Mouse (Mus musculus): Measurements from ENCODE around the gene Med27. TPM values are rescaled to one million over a fixed set of nuclear protein-coding genes. Genes with fewer than 3 reads are reported as not detected.

Med27 gene
- polyA plus RNA-seq, 1 experiment from 2014 or later = 45.0 TPM

GRCm38 (mm10) chr2:29403799-29404530 lies 57.3 kb downstream of the Med27 start:
- Histone ChIP-seq H3K9me3 (ENCODE audit: control insufficient read depth, low read length) (no peaks in the 10 kb centered on the region), H3K4me3 (ENCODE audit: low read length) (no peak overlapping the region), H3K36me3 (ENCODE audit: control insufficient read depth, insufficient read depth, low read length) (no peaks in the 10 kb centered on the region), H3K4me1 (replicated peaks; ENCODE audit: control insufficient read depth, insufficient read depth, low read length) (no peaks in the 10 kb centered on the region; the same call in 1 of the 2 replicates), H3K4me2 (ENCODE audit: low read depth, low read length) (no peak overlapping the region), H3K9ac (ENCODE audit: low read length) (no peak overlapping the region), H3K27me3 (ENCODE audit: control insufficient read depth, insufficient read depth, low read depth, low read length) (no peaks in the 10 kb centered on the region), H3K27ac (ENCODE audit: low read length) (no peak overlapping the region)
- ATAC-seq (ENCODE audit: low read depth) = no peak
- WGBS = 66% methylated on average over 9 of the region's 9 CpGs

GRCm38 (mm10) chr2:29404931-29405330 lies 58.3 kb downstream of the Med27 start:
- 68% methylated on average over 10 of the region's 10 CpGs for WGBS
- Histone ChIP-seq H3K27ac (ENCODE audit: low read length) (no peak overlapping the region), H3K27me3 (ENCODE audit: control insufficient read depth, insufficient read depth, low read depth, low read length) (no peaks in the 10 kb centered on the region), H3K4me2 (ENCODE audit: low read depth, low read length) (no peak overlapping the region), H3K4me1 (replicated peaks; ENCODE audit: control insufficient read depth, insufficient read depth, low read length) (no peaks in the 10 kb centered on the region), H3K36me3 (ENCODE audit: control insufficient read depth, insufficient read depth, low read length) (no peaks in the 10 kb centered on the region), H3K9ac (ENCODE audit: low read length) (no peak overlapping the region), H3K9me3 (ENCODE audit: control insufficient read depth, low read length) (no peaks in the 10 kb centered on the region), H3K4me3 (ENCODE audit: low read length) (no peak overlapping the region)
- no peak for ATAC-seq (ENCODE audit: low read depth)

DNA sequence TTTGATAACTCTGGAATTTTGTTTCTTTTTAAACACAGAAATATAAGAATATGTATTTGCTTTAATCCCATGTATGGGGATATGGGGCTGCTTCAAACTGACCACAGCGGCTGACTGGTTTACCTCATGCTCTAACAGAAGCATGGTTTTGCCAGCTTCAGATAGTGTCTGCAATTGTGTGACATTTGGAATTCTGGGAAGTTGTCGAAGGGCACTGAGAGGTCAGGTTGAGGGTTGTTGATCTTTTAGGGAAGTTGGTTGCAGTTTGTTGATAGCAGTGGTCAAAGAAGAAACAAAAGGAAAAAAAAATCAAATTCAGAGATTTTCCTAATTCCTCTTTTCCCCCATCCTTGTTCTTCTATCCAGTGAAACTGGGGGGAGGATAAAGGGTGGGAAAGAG lies 59.2 kb downstream of the Med27 start:
- Histone ChIP-seq H3K36me3 (ENCODE audit: control insufficient read depth, insufficient read depth, low read length) (no peaks in the 10 kb centered on the region), H3K27me3 (ENCODE audit: control insufficient read depth, insufficient read depth, low read depth, low read length) (no peaks in the 10 kb centered on the region), H3K4me1 (replicated peaks; ENCODE audit: control insufficient read depth, insufficient read depth, low read length) (no peaks in the 10 kb centered on the region), H3K9ac (ENCODE audit: low read length) (no peak overlapping the region), H3K4me3 (ENCODE audit: low read length) (no peak overlapping the region), H3K9me3 (ENCODE audit: control insufficient read depth, low read length) (no peaks in the 10 kb centered on the region), H3K27ac (ENCODE audit: low read length) (no peak overlapping the region), H3K4me2 (ENCODE audit: low read depth, low read length) (no peak overlapping the region)
- ATAC-seq (ENCODE audit: low read depth) = no peak
- WGBS = 67% methylated on average over 2 of the region's 2 CpGs

DNA sequence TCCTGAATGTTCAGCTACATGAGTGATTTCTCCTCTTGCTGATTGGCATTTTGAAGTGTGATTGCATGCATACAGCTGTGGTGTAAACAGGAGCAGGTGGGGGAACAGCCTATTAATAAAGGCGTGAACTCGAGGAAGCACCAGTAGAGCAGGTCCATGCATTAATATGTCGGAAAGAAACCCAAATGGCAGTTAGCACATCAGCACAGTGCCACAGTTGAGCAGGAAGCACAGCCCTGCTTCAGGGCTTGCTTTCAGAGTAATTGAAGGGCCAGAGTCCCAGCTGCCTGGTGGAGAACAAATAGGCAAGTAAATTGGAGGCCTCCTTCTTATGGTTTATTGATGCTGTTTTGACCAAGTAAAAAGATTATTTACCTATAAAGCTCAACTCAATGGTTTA lies 60.7 kb downstream of the Med27 start:
- no peak overlapping the region for H3K4me3 ChIP-seq (ENCODE audit: low read length)
- WGBS = 82% methylated on average over 3 of the region's 3 CpGs

GRCm38 (mm10) chr2:29407764-29408163 lies 61.1 kb downstream of the Med27 start:
- 82% methylated on average over 7 of the region's 7 CpGs for WGBS
- H3K4me2 ChIP-seq (ENCODE audit: low read depth, low read length) = no peak overlapping the region
- H3K36me3 ChIP-seq (ENCODE audit: control insufficient read depth, insufficient read depth, low read length) = no peaks in the 10 kb centered on the region
- H3K4me3 ChIP-seq (ENCODE audit: low read length) = no peak overlapping the region
- no peaks in the 10 kb centered on the region for H3K27me3 ChIP-seq (ENCODE audit: control insufficient read depth, insufficient read depth, low read depth, low read length)
- no peak for ATAC-seq (ENCODE audit: low read depth)
- no peak overlapping the region for H3K27ac ChIP-seq (ENCODE audit: low read length)
- no peaks in the 10 kb centered on the region for H3K9me3 ChIP-seq (ENCODE audit: control insufficient read depth, low read length)
- H3K9ac ChIP-seq (ENCODE audit: low read length) = no peak overlapping the region
- H3K4me1 ChIP-seq (replicated peaks; ENCODE audit: control insufficient read depth, insufficient read depth, low read length) = peaks cover 12% of the 10 kb centered on the region

More for the DNA sequence above, 60.7 kb downstream of the Med27 start:
- Histone ChIP-seq H3K36me3 (ENCODE audit: control insufficient read depth, insufficient read depth, low read length) (no peaks in the 10 kb centered on the region), H3K27ac (ENCODE audit: low read length) (no peak overlapping the region), H3K4me2 (ENCODE audit: low read depth, low read length) (no peak overlapping the region), H3K4me1 (replicated peaks; ENCODE audit: control insufficient read depth, insufficient read depth, low read length) (peaks cover 8% of the 10 kb centered on the region), H3K9me3 (ENCODE audit: control insufficient read depth, low read length) (no peaks in the 10 kb centered on the region), H3K9ac (ENCODE audit: low read length) (no peak overlapping the region), H3K27me3 (ENCODE audit: control insufficient read depth, insufficient read depth, low read depth, low read length) (no peaks in the 10 kb centered on the region)
- ATAC-seq (ENCODE audit: low read depth) = no peak

DNA sequence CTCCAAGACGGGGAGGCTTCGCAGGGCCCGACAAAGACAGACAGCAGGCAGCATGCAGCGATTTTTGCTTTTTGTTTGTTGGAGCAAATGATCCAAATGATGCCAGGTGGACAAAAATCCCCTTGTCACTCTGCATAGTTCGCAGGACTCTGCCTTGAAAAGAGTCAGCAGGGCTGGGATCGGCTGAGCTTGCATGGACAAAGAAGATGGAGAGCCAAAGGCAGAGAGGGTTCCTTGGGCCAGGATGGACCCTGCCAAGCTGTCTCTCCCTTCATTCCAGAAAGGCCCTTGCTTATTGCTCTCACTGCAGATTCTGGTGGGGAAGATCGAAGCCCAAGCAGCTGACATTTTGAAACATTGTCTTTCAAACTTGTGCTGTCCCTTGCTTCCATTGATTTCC lies 64.3 kb downstream of the Med27 start:
- no peak overlapping the region for H3K4me3 ChIP-seq (ENCODE audit: low read length)
- no peak for ATAC-seq (ENCODE audit: low read depth)
- H3K27me3 ChIP-seq (ENCODE audit: control insufficient read depth, insufficient read depth, low read depth, low read length) = no peaks in the 10 kb centered on the region
- peaks cover 24% of the 10 kb centered on the region for H3K4me1 ChIP-seq (replicated peaks; ENCODE audit: control insufficient read depth, insufficient read depth, low read length)
- no peak overlapping the region for H3K9ac ChIP-seq (ENCODE audit: low read length)
- H3K36me3 ChIP-seq (ENCODE audit: control insufficient read depth, insufficient read depth, low read length) = no peaks in the 10 kb centered on the region
- H3K9me3 ChIP-seq (ENCODE audit: control insufficient read depth, low read length) = no peaks in the 10 kb centered on the region
- no peak overlapping the region for H3K27ac ChIP-seq (ENCODE audit: low read length)
- 88% methylated on average over 7 of the region's 7 CpGs for WGBS
- H3K4me2 ChIP-seq (ENCODE audit: low read depth, low read length) = no peak overlapping the region

DNA sequence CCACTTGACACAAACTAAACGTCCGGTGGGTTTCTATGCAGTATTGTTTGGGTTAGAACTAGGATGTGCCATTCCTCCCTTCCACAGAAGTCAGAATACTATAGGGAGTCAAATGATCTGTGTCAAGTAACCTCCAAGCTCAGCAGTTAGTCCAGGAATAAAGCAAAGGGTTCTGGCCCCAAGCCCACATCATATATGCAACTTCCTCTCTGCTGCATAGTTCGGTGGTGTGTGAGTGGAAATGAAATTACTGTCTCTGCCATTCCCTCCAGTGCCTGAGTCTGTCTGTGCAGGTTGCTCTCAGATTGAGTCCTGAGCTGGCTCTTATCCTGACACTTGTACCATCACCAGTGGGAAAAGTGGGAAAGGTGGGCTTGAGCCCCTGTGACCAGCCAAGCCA lies 65.8 kb downstream of the Med27 start:
- H3K9me3 ChIP-seq (ENCODE audit: control insufficient read depth, low read length) = no peaks in the 10 kb centered on the region
- ATAC-seq (ENCODE audit: low read depth) = peak; percentile 56
- peak overlapping the region; percentile 61; the same call in 1 of the 2 replicates for H3K27ac ChIP-seq (ENCODE audit: low read length)
- H3K4me2 ChIP-seq (ENCODE audit: low read depth, low read length) = no peak overlapping the region
- H3K4me1 ChIP-seq (replicated peaks; ENCODE audit: control insufficient read depth, insufficient read depth, low read length) = peaks cover 24% of the 10 kb centered on the region
- 31% methylated on average over 3 of the region's 3 CpGs for WGBS
- H3K9ac ChIP-seq (ENCODE audit: low read length) = no peak overlapping the region
- H3K4me3 ChIP-seq (ENCODE audit: low read length) = no peak overlapping the region
- H3K27me3 ChIP-seq (ENCODE audit: control insufficient read depth, insufficient read depth, low read depth, low read length) = no peaks in the 10 kb centered on the region
- H3K36me3 ChIP-seq (ENCODE audit: control insufficient read depth, insufficient read depth, low read length) = no peaks in the 10 kb centered on the region

GRCm38 (mm10) chr2:29413259-29413993 lies 66.8 kb downstream of the Med27 start:
- no peaks in the 10 kb centered on the region for H3K36me3 ChIP-seq (ENCODE audit: control insufficient read depth, insufficient read depth, low read length)
- peaks cover 24% of the 10 kb centered on the region for H3K4me1 ChIP-seq (replicated peaks; ENCODE audit: control insufficient read depth, insufficient read depth, low read length)
- H3K4me3 ChIP-seq (ENCODE audit: low read length) = no peak overlapping the region
- ATAC-seq (ENCODE audit: low read depth) = peak; percentile 88
- peak overlapping the region; percentile 61 for H3K27ac ChIP-seq (ENCODE audit: low read length)
- H3K4me2 ChIP-seq (ENCODE audit: low read depth, low read length) = peak overlapping the region; percentile 6; the same call in 1 of the 2 replicates
- 36% methylated on average over 13 of the region's 13 CpGs for WGBS
- no peaks in the 10 kb centered on the region for H3K27me3 ChIP-seq (ENCODE audit: control insufficient read depth, insufficient read depth, low read depth, low read length)
- no peaks in the 10 kb centered on the region for H3K9me3 ChIP-seq (ENCODE audit: control insufficient read depth, low read length)
- H3K9ac ChIP-seq (ENCODE audit: low read length) = no peak overlapping the region

GRCm38 (mm10) chr2:29414852-29415473 lies 68.3 kb downstream of the Med27 start:
- H3K4me1 ChIP-seq (replicated peaks; ENCODE audit: control insufficient read depth, insufficient read depth, low read length) = peaks cover 34% of the 10 kb centered on the region

More at GRCm38 (mm10) chr2:29414852-29415473, 68.3 kb downstream of the Med27 start:
- Histone ChIP-seq H3K27me3 (ENCODE audit: control insufficient read depth, insufficient read depth, low read depth, low read length) (no peaks in the 10 kb centered on the region), H3K9ac (ENCODE audit: low read length) (no peak overlapping the region), H3K4me3 (ENCODE audit: low read length) (no peak overlapping the region), H3K27ac (ENCODE audit: low read length) (no peak overlapping the region), H3K36me3 (ENCODE audit: control insufficient read depth, insufficient read depth, low read length) (no peaks in the 10 kb centered on the region), H3K9me3 (ENCODE audit: control insufficient read depth, low read length) (no peaks in the 10 kb centered on the region), H3K4me2 (ENCODE audit: low read depth, low read length) (no peak overlapping the region)
- no peak for ATAC-seq (ENCODE audit: low read depth)
- 73% methylated on average over 7 of the region's 7 CpGs for WGBS

Measured in lung, embryonic 16.5 days (tissue).